Mouse (Mus musculus) large intestine, adult 2 months (tissue): ENCODE measurements around the gene Lgals9. TPM values are rescaled to one million over a fixed set of nuclear protein-coding genes. Genes with fewer than 3 reads are reported as not detected.
A peak's percentile ranks its signal among the peaks of the same experiment; 100 is the strongest.

Experiments
- DNase-seq: peaks from one replicate; pipeline ENCODE4 v3.0.0-alpha.2; 2012; ENCODE audit warnings: low read depth, low spot score
- WGBS: fragments of 180-500 bp; shearing (Covaris S2); methylation state at CpG from one replicate; pipeline ENCODE4 v1.1.7; 2018; 5-methylcytosine and 5-hydroxymethylcytosine counted together
- polyA plus RNA-seq: library from polyadenylated mRNA; depleted of rRNA; stranded (reverse); fragments of >200 nt; gene quantifications from 2 replicates; pipeline ENCODE4 v1.2.3, GENCODE M21; 2012; rRNA removed

The Lgals9 gene
- 712 and 1,075 TPM in 2 replicates for polyA plus RNA-seq

- peak; percentile 96 for DNase-seq
- 5% methylated on average over 10 of the region's 10 CpGs for whole genome bisulfite sequencing
Measured at GRCm38 (mm10) chr11:78984483-78985177, at the start of gene Lgals9. Gene Lgals9, minus strand, starts transcription at chr11:78984946.

- DNase-seq: no peak
- 84% methylated on average over 11 of the region's 11 CpGs for WGBS
Measured at GRCm38 (mm10) chr11:79033636-79034035, 48.9 kb upstream of the Lgals9 start.

- 78% methylated on average over 12 of the region's 12 CpGs for WGBS
- no peak for DNase-seq
Measured at GRCm38 (mm10) chr11:79033021-79033420, 48.3 kb upstream of the Lgals9 start.

- WGBS: 57% methylated on average over 5 of the region's 5 CpGs
- DNase-seq: no peak
Measured at GRCm38 (mm10) chr11:79031452-79031746, 46.7 kb upstream of the Lgals9 start.

DNA sequence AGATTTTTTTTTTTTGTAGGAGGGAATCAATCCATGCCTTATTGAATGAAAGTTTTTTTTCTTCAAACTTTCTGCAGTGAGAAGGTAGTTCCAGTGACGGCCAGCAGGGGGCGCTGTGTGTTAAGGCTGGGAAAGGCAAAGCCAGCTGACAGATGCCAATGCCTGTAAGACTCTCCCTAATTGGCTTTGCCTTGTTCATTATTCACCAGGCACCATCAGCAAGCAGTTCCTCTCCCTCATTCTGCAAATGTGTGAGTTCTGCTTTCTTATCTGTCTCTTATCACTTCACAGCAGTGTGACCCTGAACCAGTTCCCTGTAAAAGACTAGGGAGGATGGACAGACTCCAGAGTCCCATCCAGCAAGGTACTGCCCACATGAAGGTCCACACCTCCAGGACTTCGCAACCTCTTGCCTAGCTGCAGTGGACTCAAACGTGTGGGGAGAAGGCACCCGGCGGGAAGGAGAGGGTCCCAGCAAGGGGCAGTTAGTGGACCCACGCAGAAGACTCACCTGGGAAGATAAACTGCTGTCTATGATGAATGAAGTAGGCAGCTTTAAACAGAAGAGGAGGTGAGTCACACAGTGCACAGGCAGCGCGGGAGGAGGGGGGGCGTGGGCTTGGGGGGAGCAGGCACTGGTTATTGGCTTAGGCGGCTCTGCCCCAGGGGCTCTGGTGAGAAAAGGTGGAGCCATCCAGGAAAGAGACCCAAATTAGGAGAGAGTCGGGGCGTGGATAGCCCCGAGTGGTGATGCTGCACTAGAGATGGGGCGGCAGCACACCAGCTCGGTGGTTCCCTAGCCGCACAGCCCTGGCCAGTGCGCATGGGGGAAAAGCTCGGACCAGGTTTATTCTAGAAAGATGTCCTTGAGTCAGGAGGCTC is 46.1 kb upstream of the Lgals9 start:
- WGBS: 55% methylated on average over 19 of the region's 19 CpGs
- DNase-seq: peak; percentile 40

- 71% methylated on average over 6 of the region's 6 CpGs for WGBS
- no peak for DNase-seq
Measured at GRCm38 (mm10) chr11:79023751-79024150, 39.0 kb upstream of the Lgals9 start.

- WGBS: 69% methylated on average over 7 of the region's 7 CpGs
- no peak for DNase-seq
Measured at GRCm38 (mm10) chr11:79023342-79023741, 38.6 kb upstream of the Lgals9 start.

GRCm38 (mm10) chr11:79022836-79023235 is 38.1 kb upstream of the Lgals9 start:
- no peak for DNase-seq
- WGBS: 67% methylated on average over 4 of the region's 4 CpGs

GRCm38 (mm10) chr11:79020535-79021045 is 35.8 kb upstream of the Lgals9 start:
- 89% methylated on average over 21 of the region's 21 CpGs for WGBS
- DNase-seq: no peak

- 75% methylated on average over 17 of the region's 17 CpGs for WGBS
- DNase-seq: no peak
Measured at GRCm38 (mm10) chr11:79019839-79020534, 35.2 kb upstream of the Lgals9 start.

DNA sequence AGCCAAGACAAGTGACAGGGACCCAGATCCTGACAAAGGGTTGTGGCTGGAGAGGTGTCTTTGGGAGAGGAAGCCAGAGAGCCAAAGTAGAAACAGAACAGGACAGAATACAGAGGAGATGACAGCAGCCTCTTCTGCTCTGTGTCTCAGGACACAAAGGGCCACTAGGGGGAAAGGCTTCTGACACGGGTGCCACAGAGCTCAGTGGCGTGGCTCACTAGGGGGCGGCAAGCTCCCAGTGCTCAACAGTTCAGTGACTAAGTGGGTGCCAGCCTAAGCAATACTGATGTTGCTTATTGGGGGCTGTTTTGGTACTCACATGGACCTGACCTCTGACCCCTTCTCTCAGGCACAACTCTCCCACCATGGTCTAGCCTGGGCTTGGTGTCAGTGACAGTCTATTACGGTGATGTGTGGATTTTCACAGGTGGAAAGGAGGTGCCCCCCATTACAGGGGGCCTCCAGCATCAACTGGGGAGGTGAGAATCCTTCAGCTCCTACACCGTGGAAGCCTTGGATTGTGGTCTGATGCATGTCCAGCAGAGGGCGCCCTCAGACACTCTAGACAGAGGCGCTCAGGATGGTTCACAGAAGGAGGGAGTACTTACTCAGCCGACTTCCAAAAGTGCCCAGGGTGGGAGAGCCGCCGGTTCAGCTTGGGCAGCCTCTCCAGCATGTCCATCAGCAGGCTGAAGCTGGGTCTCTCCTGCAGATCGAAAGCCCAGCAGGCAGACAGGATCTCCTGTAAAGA is 34.4 kb upstream of the Lgals9 start:
- peak; percentile 56 for DNase-seq
- 48% methylated on average over 11 of the region's 11 CpGs for WGBS

GRCm38 (mm10) chr11:79017161-79017606 is 32.4 kb upstream of the Lgals9 start:
- DNase-seq: no peak
- WGBS: 76% methylated on average over 7 of the region's 7 CpGs

GRCm38 (mm10) chr11:79016236-79016635 is 31.5 kb upstream of the Lgals9 start:
- WGBS: 66% methylated on average over 12 of the region's 12 CpGs
- no peak for DNase-seq

DNA sequence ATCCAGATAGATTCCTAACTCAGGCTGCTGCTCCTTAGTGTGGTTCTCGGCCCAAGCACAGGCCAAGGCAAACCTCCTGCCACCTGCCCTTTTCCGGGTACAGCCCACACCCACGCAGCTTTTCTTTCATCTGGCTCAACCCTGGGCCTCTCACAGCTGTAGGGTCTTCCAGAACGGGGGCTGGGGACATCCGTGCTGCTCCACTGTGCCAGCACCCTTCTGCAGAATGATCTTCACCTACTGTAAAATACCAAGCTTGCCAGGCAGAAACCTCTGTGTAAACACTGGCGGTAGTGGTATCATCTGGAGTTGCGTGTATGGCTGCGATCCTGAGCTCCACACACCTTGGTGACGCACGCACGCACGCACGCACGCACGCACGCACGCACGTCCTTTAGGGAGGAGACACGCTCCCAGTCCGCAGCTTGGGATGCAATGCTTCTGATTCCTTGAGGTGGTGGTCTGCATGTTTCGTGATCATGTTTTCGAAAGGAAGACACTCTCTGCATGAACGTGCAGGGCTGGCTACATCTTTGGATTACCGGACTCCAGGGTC is 31.0 kb upstream of the Lgals9 start:
- whole genome bisulfite sequencing: 89% methylated on average over 24 of the region's 24 CpGs
- no peak for DNase-seq

DNA sequence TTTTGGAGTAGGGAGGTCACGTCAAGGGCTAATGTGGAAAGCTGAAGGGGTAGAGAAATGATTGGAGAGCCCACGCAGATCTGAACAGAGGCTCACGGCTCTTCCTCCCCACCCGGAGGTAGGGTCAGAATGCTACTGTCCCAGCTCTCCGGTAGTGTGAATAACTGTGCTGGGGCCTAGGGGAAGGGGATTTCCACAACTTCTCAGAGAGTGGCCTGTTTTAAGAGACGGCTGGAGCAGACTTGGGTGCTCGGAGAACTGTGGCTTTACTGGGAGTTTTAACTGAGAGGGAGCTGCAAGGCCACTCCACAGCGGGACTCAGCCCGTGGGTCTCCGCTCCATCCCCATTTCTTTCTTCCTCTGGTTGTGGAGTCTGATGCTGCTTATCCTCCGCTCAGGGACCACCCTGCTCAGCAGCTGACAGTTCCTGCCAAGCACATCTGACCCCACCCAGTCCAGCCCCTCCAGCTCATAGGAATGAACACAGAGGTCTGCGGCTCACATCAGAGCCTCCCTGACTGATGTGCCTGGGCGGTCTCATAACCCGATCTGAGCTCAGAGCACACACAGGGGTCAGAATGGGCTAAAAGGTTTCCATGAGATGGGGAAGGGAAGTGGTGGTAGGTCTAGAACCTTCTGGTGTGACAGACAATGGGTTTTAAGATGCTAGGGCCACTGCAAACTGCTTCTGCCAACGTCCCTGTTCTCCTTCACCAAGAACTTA is 30.0 kb upstream of the Lgals9 start:
- 85% methylated on average over 15 of the region's 15 CpGs for WGBS
- no peak for DNase-seq

- DNase-seq: no peak
Measured at GRCm38 (mm10) chr11:79013806-79014205, 29.1 kb upstream of the Lgals9 start.

DNA sequence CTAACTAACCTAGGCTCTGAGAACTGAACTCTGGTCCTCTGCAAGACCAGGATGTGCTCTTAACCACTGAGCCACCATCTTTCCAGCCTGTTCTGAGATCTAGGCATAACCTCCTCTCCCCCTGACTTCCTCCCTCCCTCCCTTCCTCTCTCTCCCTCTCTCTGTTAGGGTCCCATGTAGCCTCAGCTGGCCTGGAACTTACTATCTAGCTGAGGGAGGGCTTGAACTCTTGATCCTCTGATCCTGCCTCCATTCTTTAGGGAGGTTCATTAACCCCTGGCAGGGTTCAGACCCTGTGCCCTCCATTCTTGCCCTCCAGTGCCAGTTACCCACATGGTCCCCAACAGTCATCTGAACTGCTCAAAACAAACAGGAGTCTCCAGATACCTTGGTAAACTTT is 28.3 kb upstream of the Lgals9 start:
- no peak for DNase-seq

More at GRCm38 (mm10) chr11:79013806-79014205, 29.1 kb upstream of the Lgals9 start:
- 73% methylated on average over 9 of the region's 9 CpGs for WGBS

DNA sequence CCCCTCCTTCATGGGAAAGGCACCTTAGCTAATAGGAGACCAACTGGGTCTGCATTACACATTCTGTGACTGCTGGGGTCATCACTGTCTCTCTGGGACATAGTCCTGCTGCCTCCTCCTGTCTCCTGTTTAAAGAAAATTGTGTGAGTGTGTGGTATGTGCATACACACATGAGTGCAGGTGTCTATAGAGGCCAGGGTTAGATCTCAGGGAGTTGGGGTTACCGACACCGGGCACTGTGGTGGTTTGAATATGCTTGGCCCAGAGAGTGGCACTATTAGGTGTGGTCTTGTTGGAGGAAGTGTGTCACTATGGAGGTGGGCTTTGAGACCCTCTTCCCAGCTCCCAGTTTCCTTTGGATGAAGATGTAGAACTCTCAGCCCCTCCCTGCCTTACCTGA is 27.8 kb upstream of the Lgals9 start:
- DNase-seq: no peak
- WGBS: 95% methylated on average over 2 of the region's 2 CpGs

- WGBS: 79% methylated on average over 7 of the region's 7 CpGs
Measured at GRCm38 (mm10) chr11:79008891-79009290, 24.1 kb upstream of the Lgals9 start.

More at GRCm38 (mm10) chr11:79008891-79009290, 24.1 kb upstream of the Lgals9 start:
- DNase-seq: no peak
